Mouse (Mus musculus): ENCODE measurements around the gene Olfr506. TPM values are rescaled to one million over a fixed set of nuclear protein-coding genes. Genes with fewer than 3 reads are reported as not detected.
"Not testable (repeated sequence)": the region's sequence is repeated elsewhere in the genome, so short reads cannot be mapped to it uniquely, and the experiment has no call there.

Olfr506 gene
- not detected for total RNA-seq (2021)
- long read RNA-seq, experiment 1: 0 reads
- long read RNA-seq, experiment 2: 0 reads

DNA sequence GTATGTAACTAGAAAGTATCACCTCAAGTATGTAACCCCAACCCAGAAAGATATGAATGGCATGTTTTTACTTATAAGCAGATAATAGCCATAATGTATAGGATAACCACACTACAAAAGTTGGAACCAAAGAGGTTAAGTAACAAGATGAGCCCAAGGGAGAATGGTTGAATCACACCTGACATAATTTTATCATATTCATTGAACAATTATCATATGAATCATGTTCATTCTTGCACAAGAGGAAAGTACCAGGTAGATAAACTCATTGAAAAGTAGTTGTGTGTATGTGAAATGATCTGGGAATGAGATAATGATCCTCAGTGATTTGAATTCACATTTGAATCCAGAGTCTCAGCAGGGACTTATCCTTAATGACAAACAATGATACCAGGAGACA is at the start of gene Olfr506:
Gene Olfr506, plus strand, starts transcription at position 301 of the 400 bp plus-strand sequence.
- Histone ChIP-seq H3K4me3 (no peak within 1 kb of the TSS), H3K27ac (no peak within 1 kb of the TSS)
- DNase-seq (ENCODE audit: low spot score in 2 of 2): no peak
- no peak for TF ChIP-seq CTCF (conservative IDR thresholded peaks at IDR 0.05)

DNA sequence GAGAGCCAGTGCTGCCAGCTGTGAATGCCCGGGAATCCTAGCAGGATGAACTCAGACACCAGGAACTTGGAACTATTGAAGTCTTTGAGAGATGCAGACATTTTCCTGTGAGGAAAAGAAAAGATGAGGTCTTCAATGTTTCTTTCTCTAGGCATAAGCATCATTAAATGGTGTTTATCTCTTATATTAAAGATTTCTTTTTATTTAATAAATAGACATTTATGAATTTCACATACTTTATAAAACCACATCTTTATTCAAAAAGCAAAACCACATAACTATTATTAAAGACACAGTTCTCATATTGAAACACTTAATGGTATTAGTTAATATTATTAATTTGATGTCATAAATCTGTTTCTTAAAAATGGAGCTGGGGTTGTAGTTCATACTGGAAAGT is 44.9 kb upstream of the Olfr506 start, which contains the start of gene Olfr504:
Gene Olfr504, minus strand, starts transcription at position 101 of the 400 bp plus-strand sequence.
- TF ChIP-seq CTCF (conservative IDR thresholded peaks at IDR 0.05): no peak
- no peak for DNase-seq (ENCODE audit: low spot score in 2 of 2)
- Histone ChIP-seq H3K27ac (no peak within 1 kb of the TSS), H3K4me3 (no peak within 1 kb of the TSS)

DNA sequence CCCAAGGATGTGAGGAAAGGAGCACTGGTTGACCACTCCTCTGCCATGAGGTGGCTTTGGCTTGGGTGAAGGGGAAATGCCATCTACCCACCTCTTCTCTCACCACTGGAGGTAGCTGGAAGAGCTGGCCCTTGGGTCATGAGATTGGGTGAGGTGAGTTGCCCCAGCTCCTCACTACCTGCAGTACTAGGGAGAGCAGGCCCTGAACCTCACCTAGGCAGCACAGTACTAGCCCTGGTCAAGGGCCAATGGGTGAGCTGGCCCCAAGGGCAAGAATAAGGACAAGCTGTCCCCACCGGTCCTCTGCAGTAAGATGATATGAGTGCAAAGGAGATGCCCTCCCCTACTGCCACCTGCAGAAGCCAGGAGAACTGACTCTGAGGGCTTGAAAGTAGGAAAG is 20.8 kb upstream of the Olfr506 start:
- H3K4me3 ChIP-seq: no peak overlapping the region
- no peak for TF ChIP-seq CTCF (conservative IDR thresholded peaks at IDR 0.05)
- no peak overlapping the region for H3K27ac ChIP-seq
- no peak for DNase-seq (ENCODE audit: low spot score in 2 of 2)

DNA sequence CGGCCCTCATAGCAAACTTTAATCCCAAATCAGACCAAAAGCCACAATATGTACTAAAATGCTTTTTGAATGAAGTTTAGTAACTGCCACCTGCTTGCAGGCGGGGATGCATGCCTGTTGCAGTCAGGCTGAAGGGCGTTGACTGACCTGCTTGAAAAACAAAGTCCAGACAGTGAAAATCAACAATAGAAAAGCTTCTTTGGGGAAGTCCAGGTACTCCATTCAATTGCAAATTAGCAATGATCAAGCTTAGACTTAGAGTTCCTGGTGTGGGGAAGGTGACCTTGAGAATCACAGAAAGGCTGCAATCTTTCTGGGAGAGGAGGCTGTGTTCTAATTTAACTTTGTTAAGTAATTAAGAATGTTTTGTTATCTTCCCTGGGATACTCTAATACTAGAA is 8.7 kb upstream of the Olfr506 start:
- DNase-seq (ENCODE audit: low spot score in 2 of 2); H3K27ac ChIP-seq; H3K4me3 ChIP-seq: not testable (repeated sequence)

DNA sequence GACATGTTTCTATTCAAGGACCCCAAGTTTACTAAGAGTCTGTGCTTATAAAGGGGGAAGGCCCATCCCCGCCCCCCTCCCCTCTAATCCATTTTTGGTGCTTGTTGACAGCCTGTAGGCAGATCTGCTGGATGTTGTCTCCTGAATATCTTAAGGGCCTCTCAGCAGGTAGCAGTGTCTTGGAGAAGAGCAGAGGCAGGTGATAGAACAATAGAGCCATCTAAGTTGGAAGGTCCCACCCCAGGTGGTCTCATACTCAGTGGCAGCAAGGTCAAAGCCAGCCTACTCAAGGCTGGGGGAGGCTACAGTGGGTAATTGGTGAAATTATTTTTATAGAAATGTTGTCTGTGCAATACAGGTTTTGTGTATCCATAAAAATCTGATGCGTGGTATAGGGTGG is 3.5 kb downstream of the Olfr506 start:
- Histone ChIP-seq H3K4me3 (no peak overlapping the region), H3K27ac (no peak overlapping the region)
- no peak for DNase-seq (ENCODE audit: low spot score in 2 of 2)
- no peak for TF ChIP-seq CTCF (conservative IDR thresholded peaks at IDR 0.05)

DNA sequence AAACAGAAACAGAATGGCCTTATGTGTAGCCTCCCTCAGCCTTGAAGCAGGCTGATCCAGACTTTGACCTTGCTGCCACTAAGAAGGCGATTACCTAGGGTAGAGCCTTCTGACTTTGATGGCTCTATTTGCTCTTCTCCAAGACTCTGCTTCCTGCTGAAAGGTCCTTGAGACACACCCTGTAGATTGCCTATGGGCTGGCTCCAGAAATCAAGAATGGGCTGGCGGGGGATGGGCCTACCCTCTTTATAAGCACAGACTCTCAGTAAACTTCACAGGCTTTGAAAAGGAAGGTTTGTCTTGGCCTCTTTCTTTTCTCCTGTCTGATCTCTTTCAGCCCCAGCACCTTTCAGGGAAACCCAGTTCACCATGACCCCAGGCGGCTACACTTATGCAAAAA is 6.2 kb downstream of the Olfr506 start:
- H3K4me3 ChIP-seq; DNase-seq (ENCODE audit: low spot score in 2 of 2); H3K27ac ChIP-seq: not testable (repeated sequence)

DNA sequence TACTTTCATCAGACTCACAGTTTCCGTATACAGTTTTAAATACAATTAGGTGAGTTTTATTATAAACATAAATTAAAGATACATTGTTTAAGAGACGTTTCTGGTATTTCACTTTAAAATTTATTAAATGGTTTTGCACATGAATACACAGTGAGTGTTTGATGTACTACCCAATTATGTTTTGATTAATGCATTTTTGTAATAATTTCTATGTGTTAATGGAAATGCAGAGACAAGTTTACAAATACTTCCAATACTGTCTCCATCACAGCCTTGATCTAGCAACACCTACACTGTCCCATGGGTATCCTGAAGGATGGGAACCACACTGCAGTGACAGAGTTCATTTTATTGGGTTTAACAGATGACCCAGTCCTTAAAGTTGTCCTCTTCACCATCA is 10.9 kb downstream of the Olfr506 start, which contains the start of gene Olfr507:
Gene Olfr507, plus strand, starts transcription at position 301 of the 400 bp plus-strand sequence.
- H3K4me3 ChIP-seq: no peak within 1 kb of the TSS
- no peak for TF ChIP-seq CTCF (conservative IDR thresholded peaks at IDR 0.05)
- no peak within 1 kb of the TSS for H3K27ac ChIP-seq
- no peak for DNase-seq (ENCODE audit: low spot score in 2 of 2)

DNA sequence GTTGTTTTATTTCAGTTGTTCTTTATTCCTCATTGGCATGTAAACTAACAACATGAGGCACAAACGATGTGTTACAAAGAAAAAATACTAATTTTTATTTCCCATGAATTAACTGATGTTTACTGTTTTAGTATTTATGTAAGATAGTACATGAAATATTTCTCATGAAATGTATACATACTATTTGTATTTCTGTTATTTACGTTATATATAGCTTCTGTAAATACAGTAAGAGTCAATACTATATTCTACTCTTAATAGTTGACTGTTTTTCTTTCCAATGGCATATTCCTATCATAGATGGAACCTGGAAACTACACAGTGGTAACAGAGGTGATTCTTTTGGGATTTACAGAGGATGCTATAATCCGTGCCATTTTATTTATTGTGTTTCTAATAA is 19.1 kb downstream of the Olfr506 start, which contains the start of gene Olfr508:
Gene Olfr508, plus strand, starts transcription at position 301 of the 400 bp plus-strand sequence.
- Histone ChIP-seq H3K27ac (no peak within 1 kb of the TSS), H3K4me3 (no peak within 1 kb of the TSS)
- TF ChIP-seq CTCF (conservative IDR thresholded peaks at IDR 0.05): no peak
- no peak for DNase-seq (ENCODE audit: low spot score in 2 of 2)

DNA sequence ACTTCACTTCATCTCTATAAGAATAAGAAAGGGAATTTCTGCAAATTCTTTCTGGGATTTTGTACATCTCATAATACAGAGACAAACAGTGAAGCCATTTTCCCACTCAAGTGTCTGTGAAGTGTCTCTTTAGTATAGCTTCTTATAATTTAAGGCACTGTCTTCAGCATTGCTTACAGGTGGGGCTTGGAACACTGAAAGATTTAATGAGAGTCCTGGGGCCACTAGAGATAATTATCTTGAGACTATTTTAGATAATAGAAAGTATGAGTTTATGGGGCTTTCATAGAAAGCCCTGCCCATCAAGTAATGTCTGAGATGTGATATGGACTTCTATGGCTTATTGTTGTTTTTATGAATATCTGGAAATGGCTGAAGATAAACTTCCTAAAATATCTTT is 41.2 kb downstream of the Olfr506 start, which contains the start of gene Olfr509:
Gene Olfr509, minus strand, starts transcription at position 101 of the 400 bp plus-strand sequence.
- no peak within 1 kb of the TSS for H3K4me3 ChIP-seq
- no peak for DNase-seq (ENCODE audit: low spot score in 2 of 2)
- no peak for TF ChIP-seq CTCF (conservative IDR thresholded peaks at IDR 0.05)
- no peak within 1 kb of the TSS for H3K27ac ChIP-seq

DNA sequence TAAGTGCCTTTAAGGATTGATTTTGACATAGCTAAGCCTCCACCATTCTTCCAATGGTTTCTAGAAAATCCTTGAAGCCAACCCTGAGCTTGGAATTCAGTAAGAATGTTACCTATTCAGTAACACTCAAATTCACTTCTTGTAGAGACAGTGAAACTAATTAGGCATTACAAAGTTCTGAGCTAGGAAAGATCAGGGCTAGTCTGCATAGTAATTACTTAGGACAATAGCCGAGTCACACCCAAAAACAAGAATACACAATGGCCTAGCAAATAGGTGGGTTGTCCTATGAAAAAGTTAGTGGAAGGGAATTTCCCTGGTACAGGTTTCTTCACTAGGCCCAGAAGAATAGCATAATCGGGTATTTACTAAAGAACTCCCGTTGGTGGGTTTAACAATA is 51.8 kb downstream of the Olfr506 start:
- H3K27ac ChIP-seq: no peak overlapping the region
- no peak overlapping the region for H3K4me3 ChIP-seq
- DNase-seq (ENCODE audit: low spot score in 2 of 2): no peak
- no peak for TF ChIP-seq CTCF (conservative IDR thresholded peaks at IDR 0.05)

Other genes starting within 250 kb of the Olfr506 start
- gene Olfr494, start 245.5 kb upstream of the Olfr506 start, total RNA-seq (2021): not detected
- not detected for gene Olfr495, start 217.6 kb upstream of the Olfr506 start, total RNA-seq (2021)
- gene Olfr497, start 190.4 kb upstream of the Olfr506 start, total RNA-seq (2021): not detected
- gene Olfr498, start 145.5 kb upstream of the Olfr506 start, total RNA-seq (2021): not detected
- gene Olfr502, start 85.7 kb upstream of the Olfr506 start, total RNA-seq (2021): not detected
- gene Olfr503, start 66.3 kb upstream of the Olfr506 start, total RNA-seq (2021): not detected
- gene Olfr504, start 45.0 kb upstream of the Olfr506 start, total RNA-seq (2021): not detected
- not detected for gene Olfr507, start 11.0 kb downstream of the Olfr506 start, total RNA-seq (2021)
- not detected for gene Olfr508, start 19.2 kb downstream of the Olfr506 start, total RNA-seq (2021)
- not detected for gene Olfr509, start 41.1 kb downstream of the Olfr506 start, total RNA-seq (2021)
- gene Olfr510, start 55.6 kb downstream of the Olfr506 start, total RNA-seq (2021): not detected
- gene Olfr512, start 102.5 kb downstream of the Olfr506 start, total RNA-seq (2021): not detected
- gene Olfr513, start 140.2 kb downstream of the Olfr506 start, total RNA-seq (2021): not detected
- not detected for gene Olfr514, start 215.2 kb downstream of the Olfr506 start, total RNA-seq (2021)
- not detected for gene Olfr516, start 239.7 kb downstream of the Olfr506 start, total RNA-seq (2021)

Data from layer of hippocampus, adult 2 months (tissue).